Mouse (Mus musculus): ENCODE measurements around the gene Cul1. TPM values are rescaled to one million over a fixed set of nuclear protein-coding genes. Genes with fewer than 3 reads are reported as not detected.

Gene Cul1
- total RNA-seq, 2 experiments from 2014 or later, result 106 to 117 TPM

DNA sequence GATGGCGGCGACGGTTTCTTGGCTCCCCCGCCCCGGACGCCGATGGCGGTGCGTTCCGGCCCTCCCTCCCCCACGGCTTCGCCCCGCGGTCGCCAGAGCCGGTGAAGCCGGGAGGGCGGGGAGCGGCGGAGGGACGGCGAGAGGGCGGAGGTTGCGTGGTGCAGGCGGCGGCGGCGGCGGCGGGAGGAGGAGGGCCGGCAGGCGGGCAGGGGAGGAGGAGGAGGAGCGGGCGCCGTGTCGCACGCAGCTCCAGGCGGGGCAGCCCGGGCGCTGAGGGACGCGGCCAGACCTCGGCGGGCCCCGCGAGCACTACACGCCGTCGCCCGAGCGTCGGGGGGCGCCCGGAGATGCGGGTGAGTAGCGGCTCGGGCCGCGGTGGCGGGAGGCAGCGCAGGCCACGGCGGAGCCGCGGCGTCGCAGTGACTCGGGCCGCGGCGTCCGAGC, 955 bp downstream of the Cul1 start:
- no peak for TF ChIP-seq CTCF (conservative IDR thresholded peaks at IDR 0.05)
- peak; percentile 64 to 67 for DNase-seq (ENCODE audit: low spot score in 2 of 2)
- H3K4me3 ChIP-seq, result peak overlapping the region; percentile 91
- peak overlapping the region; percentile 98 for H3K27ac ChIP-seq

DNA sequence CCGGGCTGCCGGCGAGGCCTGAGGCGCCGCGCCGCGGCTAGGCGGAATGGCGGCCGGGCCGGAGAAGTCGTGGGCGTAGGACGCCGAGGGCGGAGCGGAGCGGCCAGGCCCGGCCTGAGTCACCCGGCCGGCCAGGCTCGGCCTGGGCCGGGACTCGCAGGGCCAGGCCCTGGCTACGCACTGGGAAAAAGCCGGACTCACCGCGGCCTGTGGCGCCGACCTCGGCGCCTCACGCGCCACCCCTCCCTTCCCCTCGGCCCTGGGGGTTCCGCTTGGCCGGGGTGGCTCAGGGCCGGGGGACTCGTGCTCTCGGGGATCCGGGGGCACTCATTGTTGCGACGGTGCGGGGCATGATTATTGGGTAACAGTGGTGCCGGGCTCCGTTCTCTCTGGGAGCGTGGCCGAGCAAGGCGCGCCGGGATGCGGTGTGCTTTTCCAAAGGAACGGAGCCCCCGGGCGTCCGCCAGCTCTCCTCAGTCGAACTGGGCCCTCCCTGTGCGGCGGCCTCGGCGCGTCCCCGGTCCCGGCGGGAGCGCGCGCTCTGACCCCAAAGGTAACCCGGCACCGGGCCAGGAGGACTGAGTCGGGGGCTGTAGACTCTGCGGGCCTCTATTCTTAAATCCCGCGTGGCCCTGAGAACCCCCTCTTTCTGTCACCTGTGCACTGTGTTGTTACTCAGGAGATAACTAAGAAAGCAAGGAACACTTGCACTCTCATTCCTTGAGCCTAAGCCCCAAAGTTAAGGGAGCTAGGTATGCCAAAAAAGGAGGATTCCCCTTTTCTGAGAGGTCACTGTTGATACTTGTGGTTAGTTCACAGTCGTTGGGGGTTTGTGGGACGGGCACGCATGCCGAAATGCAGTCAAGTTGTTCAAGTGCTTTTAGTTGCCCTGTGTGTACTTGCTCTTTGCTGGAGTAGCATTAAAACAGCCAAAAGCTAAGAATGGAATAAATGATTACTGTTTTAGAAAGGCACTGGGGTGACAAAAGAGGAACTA, 1.7 kb downstream of the Cul1 start:
- TF ChIP-seq CTCF (conservative IDR thresholded peaks at IDR 0.05), result no peak
- peak; percentile 4 to 44 for DNase-seq (ENCODE audit: low spot score in 2 of 2)

DNA sequence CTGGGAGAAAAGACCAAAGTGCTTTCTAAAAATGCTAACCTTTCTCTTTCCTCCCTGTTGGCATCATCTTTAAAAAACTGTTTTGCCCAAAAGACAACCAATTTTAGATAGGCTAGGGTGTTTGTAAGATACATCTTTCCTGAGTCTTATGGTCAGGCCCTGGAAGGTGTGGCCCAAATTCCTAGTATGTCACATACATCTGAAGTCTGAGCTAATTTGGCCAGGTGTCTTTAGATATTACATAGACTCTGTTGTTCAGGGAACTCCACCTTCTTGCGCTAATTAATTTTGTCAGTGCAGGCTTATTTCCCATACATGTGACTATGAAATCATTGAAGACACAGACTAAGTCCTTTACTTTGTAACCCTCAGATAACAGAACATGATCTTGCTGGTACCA, 2.6 kb downstream of the Cul1 start:
- H3K27ac ChIP-seq, result peak overlapping the region; percentile 98; the same call in 1 of the 2 replicates
- H3K4me3 ChIP-seq, result peak overlapping the region; percentile 91
- DNase-seq (ENCODE audit: low spot score in 2 of 2), result no peak
- TF ChIP-seq CTCF (conservative IDR thresholded peaks at IDR 0.05), result no peak

More for the DNA sequence above, 1.7 kb downstream of the Cul1 start:
- Histone ChIP-seq H3K27ac (peak overlapping the region; percentile 98), H3K4me3 (peak overlapping the region; percentile 91)

DNA sequence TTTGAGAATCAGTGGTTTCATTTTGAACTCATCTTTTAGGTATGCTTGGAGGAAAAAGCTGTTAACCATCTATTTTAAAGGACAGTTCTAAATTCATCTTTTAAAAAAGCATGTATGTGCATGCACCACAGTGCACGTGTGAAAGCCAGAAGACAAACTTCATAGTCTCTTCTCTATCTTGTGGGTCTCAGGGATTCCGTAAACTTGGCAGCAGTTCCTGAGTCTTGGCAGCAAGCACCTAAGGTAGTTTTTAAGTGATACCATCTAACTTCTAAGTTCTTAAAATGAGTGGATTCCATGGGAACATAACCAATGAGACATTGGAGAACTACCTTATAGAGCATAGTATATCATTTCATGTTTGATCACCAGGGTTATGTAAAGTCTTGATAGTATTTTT, 3.7 kb downstream of the Cul1 start:
- no peak for TF ChIP-seq CTCF (conservative IDR thresholded peaks at IDR 0.05)
- Histone ChIP-seq H3K4me3 (no peak overlapping the region), H3K27ac (no peak overlapping the region)
- no peak for DNase-seq (ENCODE audit: low spot score in 2 of 2)

DNA sequence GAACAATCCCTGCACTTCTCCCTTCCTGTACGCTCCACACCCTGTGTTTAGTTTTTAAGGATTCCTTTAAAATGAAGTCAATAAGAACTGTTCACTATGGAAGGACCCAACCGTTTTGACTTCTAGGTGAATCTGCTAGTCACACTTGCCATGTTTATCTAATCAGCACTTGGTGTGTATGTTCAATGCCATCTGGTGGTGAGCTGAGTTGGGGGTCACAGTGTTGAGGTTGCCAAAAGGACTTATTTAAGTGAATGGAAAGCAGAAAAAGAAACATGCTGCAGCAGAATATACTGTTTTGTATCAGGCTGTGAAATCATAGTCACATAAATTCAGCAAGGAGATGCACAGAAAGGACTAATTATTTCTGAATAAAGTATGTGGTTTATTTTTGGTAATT, 12.2 kb downstream of the Cul1 start:
- H3K4me3 ChIP-seq, result no peak overlapping the region
- TF ChIP-seq CTCF (conservative IDR thresholded peaks at IDR 0.05), result peak; percentile 44
- H3K27ac ChIP-seq, result no peak overlapping the region
- DNase-seq (ENCODE audit: low spot score in 2 of 2), result no peak

DNA sequence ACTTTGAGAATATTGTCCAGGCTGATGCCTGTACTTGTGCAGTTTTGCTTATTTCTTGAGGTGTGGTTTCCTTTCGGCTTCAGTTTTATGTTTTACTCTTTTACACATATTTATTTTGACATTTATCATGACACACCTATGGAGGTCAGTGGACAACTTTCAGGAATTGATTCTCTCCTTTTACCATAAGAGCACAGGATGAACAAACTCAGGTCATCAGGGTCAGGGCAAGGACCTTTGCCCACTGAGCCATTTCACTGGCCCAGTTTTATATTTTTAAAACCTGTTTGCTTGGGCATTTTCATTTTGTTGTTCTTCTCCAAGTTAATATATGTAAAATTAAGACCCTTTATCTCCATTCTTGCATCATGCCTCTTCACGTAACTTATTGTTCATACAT, 13.3 kb downstream of the Cul1 start:
- DNase-seq (ENCODE audit: low spot score in 2 of 2), result no peak
- Histone ChIP-seq H3K27ac (no peak overlapping the region), H3K4me3 (no peak overlapping the region)
- TF ChIP-seq CTCF (conservative IDR thresholded peaks at IDR 0.05), result no peak

DNA sequence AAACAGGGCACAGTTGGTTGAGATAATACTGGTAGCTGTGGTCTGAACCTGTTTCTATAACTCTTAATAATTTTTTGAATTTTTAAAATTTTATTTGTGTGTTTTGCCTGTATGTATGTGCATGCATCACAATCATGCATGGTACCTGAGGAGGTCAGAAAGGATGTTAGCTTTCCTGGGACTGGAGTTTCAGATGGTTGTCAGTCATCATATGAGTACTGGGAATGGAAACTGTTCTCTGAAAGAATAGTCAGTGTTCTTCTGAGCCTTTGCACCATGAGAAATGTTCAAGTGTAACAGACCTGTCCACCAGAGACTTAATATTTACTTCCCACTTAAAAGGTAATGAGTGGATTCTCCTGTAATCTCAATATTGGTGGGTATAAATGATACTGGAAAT, 13.9 kb downstream of the Cul1 start:
- H3K4me3 ChIP-seq, result no peak overlapping the region
- DNase-seq (ENCODE audit: low spot score in 2 of 2), result no peak
- H3K27ac ChIP-seq, result no peak overlapping the region
- TF ChIP-seq CTCF (conservative IDR thresholded peaks at IDR 0.05), result no peak

DNA sequence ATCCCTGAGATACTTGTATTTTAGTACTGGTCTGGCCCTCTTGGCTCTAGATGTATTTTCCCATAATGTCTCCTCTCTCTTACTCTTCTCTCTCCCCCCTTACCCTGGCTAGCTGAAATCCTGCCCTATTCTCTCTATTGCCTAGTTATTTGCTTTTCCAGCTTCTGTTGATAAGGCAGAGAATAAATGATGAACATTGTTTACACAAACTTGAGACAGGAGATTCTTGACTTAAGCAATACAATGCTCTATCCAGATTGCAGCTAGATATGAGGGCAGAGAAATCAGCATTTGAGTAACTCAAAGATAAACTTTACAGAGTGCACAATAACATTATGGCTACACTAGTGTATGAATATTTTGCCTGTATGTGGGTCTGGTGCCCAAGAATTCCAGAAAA, 16.6 kb downstream of the Cul1 start:
- no peak overlapping the region for H3K4me3 ChIP-seq

DNA sequence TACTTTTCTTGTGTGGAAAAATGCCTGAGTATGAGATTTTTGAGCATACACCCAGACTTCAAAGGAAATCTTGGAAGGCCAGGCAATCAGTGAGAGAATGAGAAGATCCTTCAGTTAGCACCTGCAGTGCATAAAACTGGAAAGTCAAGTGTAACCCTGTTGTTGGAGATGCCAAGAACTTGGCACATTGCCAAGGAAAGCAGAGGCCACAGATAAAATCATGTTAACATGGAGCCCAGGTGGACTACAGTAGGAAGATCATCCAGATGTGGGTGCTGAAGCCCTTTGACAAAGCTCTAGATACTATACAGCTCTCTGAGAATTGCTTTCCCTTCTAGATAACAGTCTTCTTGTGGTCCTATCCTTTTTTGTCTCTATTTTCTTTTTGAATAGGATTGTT, 19.2 kb downstream of the Cul1 start:
- DNase-seq (ENCODE audit: low spot score in 2 of 2), result no peak
- H3K27ac ChIP-seq, result no peak overlapping the region
- TF ChIP-seq CTCF (conservative IDR thresholded peaks at IDR 0.05), result no peak
- H3K4me3 ChIP-seq, result no peak overlapping the region

More for the DNA sequence above, 16.6 kb downstream of the Cul1 start:
- no peak overlapping the region for H3K27ac ChIP-seq
- no peak for DNase-seq (ENCODE audit: low spot score in 2 of 2)
- no peak for TF ChIP-seq CTCF (conservative IDR thresholded peaks at IDR 0.05)

DNA sequence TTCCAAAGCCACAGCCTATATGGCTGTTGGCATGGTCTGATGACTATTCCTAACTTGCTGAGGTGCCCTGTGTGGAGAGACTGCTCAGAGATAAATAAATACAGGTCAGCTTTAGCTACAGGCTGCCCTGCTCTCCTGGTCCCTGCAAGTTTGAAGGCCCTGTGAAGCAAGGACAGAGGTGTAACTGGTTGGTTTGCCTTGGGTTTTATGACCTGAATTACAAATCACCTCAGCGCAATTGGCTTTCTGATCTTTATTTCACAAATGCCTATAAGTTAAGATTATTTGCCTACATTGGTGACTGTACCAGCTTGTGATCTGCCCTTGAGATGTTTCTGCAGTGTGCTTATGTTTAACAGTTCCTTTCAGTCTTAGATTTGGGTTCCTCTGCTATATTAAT, 28.8 kb downstream of the Cul1 start:
- TF ChIP-seq CTCF (conservative IDR thresholded peaks at IDR 0.05), result no peak
- no peak overlapping the region for H3K4me3 ChIP-seq
- DNase-seq (ENCODE audit: low spot score in 2 of 2), result no peak
- H3K27ac ChIP-seq, result no peak overlapping the region

DNA sequence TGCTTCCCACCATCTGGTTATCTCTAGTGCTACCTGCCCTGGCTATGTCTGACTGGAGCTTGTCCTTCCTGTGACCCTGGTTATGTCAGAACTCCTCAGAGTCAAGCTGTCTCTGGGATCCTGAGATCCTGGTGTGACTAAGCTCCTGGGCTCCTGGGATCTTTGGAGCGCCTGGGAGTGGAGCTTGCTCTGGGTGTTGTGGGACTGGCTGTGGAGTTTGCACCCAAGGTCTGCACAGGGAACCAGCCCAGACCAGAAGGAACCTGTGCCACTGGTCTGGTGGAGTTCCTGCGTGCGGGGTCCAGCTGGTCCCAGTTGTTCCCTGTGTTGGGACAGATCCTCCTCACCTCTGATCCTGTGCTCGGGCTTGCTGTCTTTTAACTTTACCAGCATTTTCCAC, 41.4 kb downstream of the Cul1 start:
- H3K4me3 ChIP-seq, result no peak overlapping the region
- no peak for DNase-seq (ENCODE audit: low spot score in 2 of 2)
- H3K27ac ChIP-seq, result no peak overlapping the region
- TF ChIP-seq CTCF (conservative IDR thresholded peaks at IDR 0.05), result no peak

DNA sequence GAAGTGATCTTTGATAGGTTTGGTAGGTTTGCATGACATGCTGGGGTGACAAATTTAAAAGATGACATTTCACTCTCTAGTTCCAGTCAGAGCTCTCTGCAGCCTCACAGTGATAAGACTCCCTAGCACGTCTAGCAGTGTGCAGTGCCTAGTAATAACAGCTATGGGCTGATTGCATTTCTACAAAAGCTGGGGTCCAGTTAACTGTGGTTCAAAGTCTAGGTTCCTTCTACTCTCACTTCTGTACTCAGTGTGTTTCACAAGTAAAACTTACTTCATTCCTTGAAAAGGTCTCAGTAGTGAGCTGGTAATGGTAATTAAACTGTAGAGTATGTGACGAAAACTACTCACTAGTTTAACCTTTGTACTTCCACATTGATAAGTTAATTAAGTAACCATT, 66.8 kb downstream of the Cul1 start:
- TF ChIP-seq CTCF (conservative IDR thresholded peaks at IDR 0.05), result no peak
- Histone ChIP-seq H3K27ac (no peak overlapping the region), H3K4me3 (no peak overlapping the region)
- no peak for DNase-seq (ENCODE audit: low spot score in 2 of 2)

DNA sequence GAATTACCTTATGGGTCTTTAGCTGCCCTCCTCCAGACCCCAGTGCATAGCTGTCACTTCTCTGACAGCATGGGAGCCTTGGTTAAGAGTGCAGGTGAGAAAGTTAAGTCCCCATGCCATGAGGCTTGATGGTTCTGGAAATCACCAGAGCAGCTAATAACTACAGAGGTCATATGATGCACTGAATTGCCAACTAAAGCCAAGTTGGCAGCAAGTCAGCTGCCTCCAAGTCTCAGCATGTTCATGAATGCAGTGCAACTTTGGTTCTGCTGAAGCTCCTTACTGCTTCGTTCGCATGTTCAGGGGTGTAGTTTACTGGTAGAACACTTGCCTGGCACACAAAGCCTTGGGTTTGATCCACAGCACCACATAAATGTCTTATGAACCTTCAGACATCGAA, 69.2 kb downstream of the Cul1 start:
- H3K27ac ChIP-seq, result no peak overlapping the region
- no peak overlapping the region for H3K4me3 ChIP-seq
- no peak for DNase-seq (ENCODE audit: low spot score in 2 of 2)
- no peak for TF ChIP-seq CTCF (conservative IDR thresholded peaks at IDR 0.05)

DNA sequence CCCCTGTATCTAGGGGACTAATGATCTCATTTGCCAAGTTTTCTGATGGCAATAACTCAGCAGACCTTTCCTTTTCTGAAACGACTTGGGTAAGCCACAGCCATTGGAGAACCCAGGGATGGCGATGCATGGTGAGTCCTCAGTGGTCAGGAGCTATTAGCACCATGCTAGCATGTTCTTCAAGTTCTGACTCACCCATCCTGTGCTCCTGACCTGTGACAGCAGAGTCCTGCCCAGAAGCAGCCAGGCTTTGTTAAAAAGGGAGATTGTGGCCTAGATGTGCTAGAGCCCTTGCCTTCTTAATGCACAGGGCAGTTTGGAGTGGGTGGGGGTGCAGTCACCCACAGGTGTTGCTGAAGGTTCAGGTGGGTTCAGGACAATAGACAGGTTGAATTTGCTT, 71.8 kb downstream of the Cul1 start:
- DNase-seq (ENCODE audit: low spot score in 2 of 2), result no peak
- TF ChIP-seq CTCF (conservative IDR thresholded peaks at IDR 0.05), result no peak
- Histone ChIP-seq H3K27ac (no peak overlapping the region), H3K4me3 (no peak overlapping the region)

Data from layer of hippocampus, adult 2 months (tissue).